Mouse (Mus musculus): ENCODE results near the gene Clcf1. TPM values are rescaled to one million over a fixed set of nuclear protein-coding genes. Genes with fewer than 3 reads are reported as not detected.

Clcf1 gene
- polyA plus RNA-seq, 1 experiment from 2014 or later: 8.0 TPM

DNA sequence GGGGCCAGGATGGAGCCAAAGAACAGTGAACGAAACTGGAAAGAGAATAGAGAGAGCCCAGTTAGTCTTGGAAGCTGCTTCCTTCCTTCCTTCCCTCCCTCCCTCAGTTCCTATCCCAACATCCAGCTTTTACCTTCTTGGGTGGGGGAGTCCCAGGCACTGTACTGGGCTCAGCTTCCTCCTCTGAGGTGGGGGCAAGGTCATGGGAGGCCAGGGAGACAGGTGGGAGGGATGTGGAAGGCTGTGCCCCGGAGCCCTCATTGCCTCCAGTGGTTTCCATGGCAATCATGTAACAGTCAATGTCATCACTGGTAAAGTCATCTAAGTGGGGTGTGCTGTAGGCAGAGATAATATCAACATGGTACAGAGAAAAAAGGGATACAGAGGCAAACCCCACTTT is 18.0 kb upstream of the Clcf1 start:
- Histone ChIP-seq H3K4me2 (replicated peaks; ENCODE audit: low read depth, low read length) (no peak overlapping the region), H3K27ac (ENCODE audit: low read length) (no peak overlapping the region), H3K36me3 (ENCODE audit: insufficient read depth, low read length) (peaks cover 24% of the 10 kb centered on the region; the same call in 1 of the 2 replicates), H3K9me3 (ENCODE audit: low read length) (no peaks in the 10 kb centered on the region), H3K27me3 (replicated peaks; ENCODE audit: insufficient read depth, low read length) (no peaks in the 10 kb centered on the region), H3K4me3 (ENCODE audit: low read depth, low read length) (no peak overlapping the region), H3K9ac (replicated peaks; ENCODE audit: low read depth) (no peak overlapping the region), H3K4me1 (ENCODE audit: insufficient read depth, low read depth, low read length) (peaks cover 2% of the 10 kb centered on the region; the same call in 1 of the 2 replicates)
- ATAC-seq (no peak), DNase-seq (ENCODE audit: low spot score) (no peak)
- TF ChIP-seq EP300 (IDR thresholded peaks at IDR 0.05): no peak
- 46% methylated on average over 2 of the region's 2 CpGs for WGBS

DNA sequence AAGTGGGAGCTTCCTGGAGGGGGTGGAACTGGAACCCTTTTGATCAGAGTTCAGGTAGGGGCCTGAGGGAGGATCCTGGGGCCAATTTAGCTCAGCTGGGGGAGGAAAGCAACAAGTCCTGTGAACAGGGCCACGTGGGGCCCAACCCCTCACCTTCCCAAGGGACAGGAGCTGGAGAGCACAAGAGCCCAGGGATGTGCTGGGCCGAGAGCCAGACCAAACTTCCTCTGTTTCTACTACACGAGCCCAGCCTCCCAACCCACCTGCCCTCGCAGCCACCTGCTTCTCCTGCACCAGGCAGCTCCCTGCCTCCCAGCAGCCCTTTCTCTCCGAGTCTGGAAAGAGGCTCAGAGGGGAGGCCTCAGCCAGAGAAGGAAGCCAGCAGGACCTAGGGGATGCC is 17.5 kb upstream of the Clcf1 start:
- Histone ChIP-seq H3K27me3 (replicated peaks; ENCODE audit: insufficient read depth, low read length) (no peaks in the 10 kb centered on the region), H3K4me3 (ENCODE audit: low read depth, low read length) (no peak overlapping the region), H3K9me3 (ENCODE audit: low read length) (no peaks in the 10 kb centered on the region), H3K9ac (replicated peaks; ENCODE audit: low read depth) (no peak overlapping the region), H3K36me3 (ENCODE audit: insufficient read depth, low read length) (peaks cover 24% of the 10 kb centered on the region; the same call in 1 of the 2 replicates), H3K4me2 (replicated peaks; ENCODE audit: low read depth, low read length) (no peak overlapping the region), H3K27ac (ENCODE audit: low read length) (no peak overlapping the region), H3K4me1 (ENCODE audit: insufficient read depth, low read depth, low read length) (0 out of 2 replicates have a peak, but pooled peaks cover 2% of the 10 kb centered on the region)
- ATAC-seq (no peak), DNase-seq (ENCODE audit: low spot score) (no peak)
- TF ChIP-seq CTCF (IDR thresholded peaks at IDR 0.05): no peak
- TF ChIP-seq EP300 (IDR thresholded peaks at IDR 0.05): no peak
- 24% methylated on average over 5 of the region's 5 CpGs for WGBS

DNA sequence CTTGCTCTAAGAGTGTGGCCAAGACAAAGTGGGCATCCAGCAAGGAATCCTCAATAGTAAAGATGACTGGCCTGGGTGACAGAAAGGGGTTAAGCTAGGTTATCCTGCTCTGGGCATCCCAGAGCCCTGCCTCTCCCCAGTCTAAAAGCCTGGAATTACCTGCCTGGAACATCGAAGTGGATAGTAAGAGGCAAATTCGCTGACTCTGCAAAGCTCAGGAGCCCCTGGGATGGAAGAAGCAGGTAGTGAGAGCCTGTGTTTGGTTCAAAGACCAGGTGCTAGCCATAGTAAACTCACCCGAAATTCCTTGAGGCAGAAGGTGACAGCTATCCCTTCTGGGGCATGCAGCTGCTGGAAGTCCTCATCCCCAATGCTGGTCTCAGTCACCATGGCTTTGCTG is 16.9 kb upstream of the Clcf1 start:
- Histone ChIP-seq H3K4me3 (ENCODE audit: low read depth, low read length) (no peak overlapping the region), H3K36me3 (ENCODE audit: insufficient read depth, low read length) (peaks cover 24% of the 10 kb centered on the region; the same call in 1 of the 2 replicates), H3K9ac (replicated peaks; ENCODE audit: low read depth) (no peak overlapping the region), H3K27me3 (replicated peaks; ENCODE audit: insufficient read depth, low read length) (no peaks in the 10 kb centered on the region), H3K4me2 (replicated peaks; ENCODE audit: low read depth, low read length) (no peak overlapping the region), H3K9me3 (ENCODE audit: low read length) (no peaks in the 10 kb centered on the region), H3K4me1 (ENCODE audit: insufficient read depth, low read depth, low read length) (0 out of 2 replicates have a peak, but pooled peaks cover 2% of the 10 kb centered on the region), H3K27ac (ENCODE audit: low read length) (no peak overlapping the region)
- no peak for TF ChIP-seq CTCF (IDR thresholded peaks at IDR 0.05)
- TF ChIP-seq EP300 (IDR thresholded peaks at IDR 0.05): no peak
- WGBS: 60% methylated on average over 3 of the region's 3 CpGs
- DNase-seq (ENCODE audit: low spot score) (no peak), ATAC-seq (no peak)

DNA sequence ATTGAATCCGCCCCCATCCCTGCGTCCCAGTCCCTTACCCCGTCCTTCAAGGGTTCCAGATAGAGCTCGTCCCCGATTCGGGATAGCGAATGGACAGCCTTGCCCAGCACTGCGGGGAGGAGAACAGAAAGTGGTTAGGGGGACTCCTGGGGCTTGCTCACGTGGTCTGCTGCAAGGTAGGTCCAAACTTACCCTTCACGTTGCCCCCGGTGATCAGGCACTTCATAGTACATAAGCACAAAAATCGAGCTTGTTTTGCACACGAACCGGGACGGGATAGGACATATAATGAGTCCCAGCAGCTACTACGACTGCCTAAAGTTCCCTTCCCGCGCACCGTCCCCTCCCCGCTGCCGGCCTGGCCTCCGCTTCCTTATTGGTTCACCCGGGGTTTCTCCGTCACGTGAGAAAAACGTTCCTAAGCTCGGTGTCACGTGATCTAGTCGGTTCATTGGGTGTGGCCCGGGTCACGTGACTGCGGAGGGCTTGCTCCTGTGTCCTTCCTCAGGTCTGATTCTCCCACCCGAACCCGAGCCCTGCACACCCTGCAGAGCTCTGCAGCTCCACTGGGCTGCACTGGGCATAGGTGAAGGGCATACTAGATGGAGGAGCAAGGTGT is 12.6 kb upstream of the Clcf1 start, which contains the start of gene Rad9a:
Gene Rad9a, minus strand, starts transcription at position 372 of the 619 bp plus-strand sequence.
- H3K4me3 ChIP-seq (ENCODE audit: low read depth, low read length): peak within 1 kb of the TSS; percentile 52
- ATAC-seq (peak; percentile 89), DNase-seq (ENCODE audit: low spot score) (peak; percentile 100)
- no peaks in the 10 kb centered on the region; the same call in 1 of the 2 replicates for H3K36me3 ChIP-seq (ENCODE audit: insufficient read depth, low read length)
- peak; percentile 67; the same call in 1 of the 2 replicates for TF ChIP-seq EP300 (IDR thresholded peaks at IDR 0.05)
- no peak for TF ChIP-seq CTCF (IDR thresholded peaks at IDR 0.05)
- H3K27ac ChIP-seq (ENCODE audit: low read length): peak within 1 kb of the TSS; percentile 55
- under 1% methylated on average over 34 of the region's 34 CpGs for WGBS
- no peaks in the 10 kb centered on the region for H3K27me3 ChIP-seq (replicated peaks; ENCODE audit: insufficient read depth, low read length)
- peak within 1 kb of the TSS; percentile 61 for H3K9ac ChIP-seq (replicated peaks; ENCODE audit: low read depth)
- peak within 1 kb of the TSS; percentile 93 for H3K4me2 ChIP-seq (replicated peaks; ENCODE audit: low read depth, low read length)
- H3K9me3 ChIP-seq (ENCODE audit: low read length): no peaks in the 10 kb centered on the region
- H3K4me1 ChIP-seq (ENCODE audit: insufficient read depth, low read depth, low read length): no peaks in the 10 kb centered on the region; the same call in 1 of the 2 replicates

DNA sequence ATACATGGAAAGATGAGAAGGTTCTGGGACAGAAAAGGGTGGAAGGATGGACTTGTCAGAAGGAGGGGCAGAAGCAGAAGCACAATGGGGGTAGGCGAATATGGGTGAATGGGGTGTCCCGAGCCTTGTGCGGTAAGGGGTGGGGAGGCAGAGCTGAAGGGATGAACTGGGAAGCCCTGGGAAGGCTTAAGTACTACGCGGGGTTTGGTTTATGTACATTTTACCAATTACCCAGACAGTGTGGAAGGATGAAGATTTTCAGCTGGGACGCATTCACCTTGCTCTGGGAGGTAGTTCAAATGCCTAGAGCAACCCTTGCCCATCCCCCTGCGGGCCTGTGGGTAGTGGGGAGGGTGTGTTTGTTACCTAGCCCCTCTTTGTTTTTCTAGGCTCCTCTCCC is 11.9 kb upstream of the Clcf1 start:
- WGBS: 25% methylated on average over 7 of the region's 7 CpGs
- Histone ChIP-seq H3K9me3 (ENCODE audit: low read length) (no peaks in the 10 kb centered on the region), H3K27ac (ENCODE audit: low read length) (peak overlapping the region; percentile 22; the same call in 1 of the 2 replicates), H3K9ac (replicated peaks; ENCODE audit: low read depth) (peak overlapping the region; percentile 37; the same call in 1 of the 2 replicates), H3K27me3 (replicated peaks; ENCODE audit: insufficient read depth, low read length) (no peaks in the 10 kb centered on the region), H3K36me3 (ENCODE audit: insufficient read depth, low read length) (no peaks in the 10 kb centered on the region; the same call in 1 of the 2 replicates), H3K4me1 (ENCODE audit: insufficient read depth, low read depth, low read length) (no peaks in the 10 kb centered on the region; the same call in 1 of the 2 replicates), H3K4me3 (ENCODE audit: low read depth, low read length) (peak overlapping the region; percentile 52), H3K4me2 (replicated peaks; ENCODE audit: low read depth, low read length) (peak overlapping the region; percentile 93)
- DNase-seq (ENCODE audit: low spot score) (no peak), ATAC-seq (no peak)
- TF ChIP-seq CTCF (IDR thresholded peaks at IDR 0.05): no peak
- no peak for TF ChIP-seq EP300 (IDR thresholded peaks at IDR 0.05)

DNA sequence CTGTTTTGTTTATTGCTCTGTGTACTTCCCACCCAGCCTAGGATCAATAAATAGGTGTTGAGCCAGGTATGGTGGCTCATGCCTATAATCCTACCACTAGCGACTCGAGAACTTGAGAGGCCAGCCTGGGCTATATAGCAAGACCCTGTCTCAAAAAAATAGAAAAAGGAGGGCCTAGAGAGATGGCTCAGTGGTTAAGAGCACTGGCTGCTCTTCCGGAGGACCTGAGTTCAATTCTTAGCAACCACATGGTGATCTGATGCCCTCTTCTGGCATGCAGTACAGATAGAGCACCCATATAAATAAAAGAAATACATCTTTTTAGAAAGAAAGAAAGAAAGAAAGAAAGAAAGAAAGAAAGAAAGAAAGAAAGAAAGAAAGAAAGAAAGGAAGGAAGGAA is 10.9 kb upstream of the Clcf1 start:
- TF ChIP-seq CTCF (IDR thresholded peaks at IDR 0.05): peak; percentile 28; the same call in 1 of the 2 replicates
- TF ChIP-seq EP300 (IDR thresholded peaks at IDR 0.05): no peak
- DNase-seq (ENCODE audit: low spot score) (no peak), ATAC-seq (no peak)
- Histone ChIP-seq H3K36me3 (ENCODE audit: insufficient read depth, low read length) (no peaks in the 10 kb centered on the region), H3K9me3 (ENCODE audit: low read length) (no peaks in the 10 kb centered on the region), H3K4me3 (ENCODE audit: low read depth, low read length) (no peak overlapping the region), H3K27ac (ENCODE audit: low read length) (0 out of 2 replicates have a peak overlapping the region, but pooled peaks have one; percentile 22), H3K9ac (replicated peaks; ENCODE audit: low read depth) (no peak overlapping the region), H3K27me3 (replicated peaks; ENCODE audit: insufficient read depth, low read length) (no peaks in the 10 kb centered on the region), H3K4me2 (replicated peaks; ENCODE audit: low read depth, low read length) (no peak overlapping the region), H3K4me1 (ENCODE audit: insufficient read depth, low read depth, low read length) (no peaks in the 10 kb centered on the region; the same call in 1 of the 2 replicates)
- 57% methylated on average over 3 of the region's 3 CpGs for WGBS
